Mouse (Mus musculus) limb, embryonic 14.5 days (tissue): ENCODE data around the gene Icam1. TPM values are rescaled to one million over a fixed set of nuclear protein-coding genes. Genes with fewer than 3 reads are reported as not detected.

Source experiments
- ATAC-seq: fragments of 200-750 bp; cut with Nextera tagmentation; 2 replicates; pipeline ENCODE4 v1.8.0; 2017; ENCODE audit warnings: low read depth, moderate number of reproducible peaks, moderate TSS enrichment; ENCODE audit not compliant: low FRiP score
- DNase-seq: peaks from one replicate; pipeline ENCODE4 v3.0.0-alpha.2; 2015; ENCODE audit warnings: low spot score
- H3K27ac ChIP-seq: fragments of 300-500 bp; sonication (generic); replicated peaks from 2 replicates; pipeline ENCODE4 v1.5.1; 2014; ENCODE audit warnings: low read depth, mild to moderate bottlenecking, low read length, moderate library complexity, mixed read lengths
- H3K27me3 ChIP-seq: fragments of 300-500 bp; sonication (generic); 2 replicates; pipeline ENCODE4 v1.6.1; 2014; ENCODE audit warnings: low read length, mixed read lengths; ENCODE audit not compliant: control insufficient read depth, insufficient read depth
- H3K36me3 ChIP-seq: fragments of 300-500 bp; sonication (generic); 2 replicates; pipeline ENCODE4 v1.6.1; 2014; ENCODE audit warnings: mild to moderate bottlenecking, low read length, moderate library complexity, mixed read lengths; ENCODE audit not compliant: control insufficient read depth, insufficient read depth
- H3K4me1 ChIP-seq: fragments of 300-500 bp; sonication (generic); 2 replicates; pipeline ENCODE4 v1.6.1; 2014; ENCODE audit warnings: antibody characterized with exemption, low read length, mixed read lengths; ENCODE audit not compliant: control insufficient read depth, insufficient read depth
- H3K4me2 ChIP-seq: fragments of 300-500 bp; sonication (generic); replicated peaks from 2 replicates; pipeline ENCODE4 v1.6.1; 2014; ENCODE audit warnings: low read depth, mild to moderate bottlenecking, low read length, moderate library complexity; ENCODE audit not compliant: severe bottlenecking
- H3K4me3 ChIP-seq: fragments of 300-500 bp; sonication (generic); replicated peaks from 2 replicates; pipeline ENCODE4 v1.5.1; 2014; ENCODE audit warnings: low read length
- H3K9ac ChIP-seq: fragments of 300-500 bp; sonication (generic); 2 replicates; pipeline ENCODE4 v1.6.1; 2014; ENCODE audit warnings: mild to moderate bottlenecking, low read depth, low read length, moderate library complexity; ENCODE audit not compliant: severe bottlenecking
- H3K9me3 ChIP-seq: fragments of 300-500 bp; sonication (generic); 2 replicates; pipeline ENCODE4 v1.6.1; 2016; ENCODE audit warnings: low read length; ENCODE audit not compliant: control insufficient read depth
- POLR2A ChIP-seq: fragments of 200-500 bp; IDR thresholded peaks from 2 replicates; pipeline ENCODE4 v1.8.0; 2012; ENCODE audit warnings: inconsistent platforms, mild to moderate bottlenecking, moderate library complexity, borderline replicate concordance; ENCODE audit not compliant: insufficient read depth, insufficient read length; ENCODE audit errors: extremely low read depth
- WGBS: fragments of 180-500 bp; shearing (Covaris S2); extraction: QIAGEN DNeasy Blood & Tissue Kit; methylation state at CpG from one replicate; pipeline ENCODE4 v1.1.7; 2014; 5-methylcytosine and 5-hydroxymethylcytosine counted together
- microRNA counts: library from miRNA; unstranded; fragments of <30 nt; microRNA quantifications from one replicate; lab custom pipeline; 2016
- microRNA-seq: library from miRNA; unstranded; fragments of <30 nt; microRNA quantifications from one replicate; pipeline ENCODE4, GENCODE M21; 2016
- polyA plus RNA-seq, 2 experiments: library from polyadenylated mRNA; depleted of rRNA in 1 of 2; stranded (reverse) in 1 of 2; unstranded in 1 of 2; fragments of >200 nt; fragmentation: Nextera tagmentation in 1 of 2; extraction: Ambion mirVana in 1 of 2; gene quantifications; 2 replicates each; pipeline versions ENCODE4 v1.2.1 to v1.2.3; 2012 to 2014

Gene Icam1
- polyA plus RNA-seq, 2 experiments = 15.5 to 18.3 TPM

DNA sequence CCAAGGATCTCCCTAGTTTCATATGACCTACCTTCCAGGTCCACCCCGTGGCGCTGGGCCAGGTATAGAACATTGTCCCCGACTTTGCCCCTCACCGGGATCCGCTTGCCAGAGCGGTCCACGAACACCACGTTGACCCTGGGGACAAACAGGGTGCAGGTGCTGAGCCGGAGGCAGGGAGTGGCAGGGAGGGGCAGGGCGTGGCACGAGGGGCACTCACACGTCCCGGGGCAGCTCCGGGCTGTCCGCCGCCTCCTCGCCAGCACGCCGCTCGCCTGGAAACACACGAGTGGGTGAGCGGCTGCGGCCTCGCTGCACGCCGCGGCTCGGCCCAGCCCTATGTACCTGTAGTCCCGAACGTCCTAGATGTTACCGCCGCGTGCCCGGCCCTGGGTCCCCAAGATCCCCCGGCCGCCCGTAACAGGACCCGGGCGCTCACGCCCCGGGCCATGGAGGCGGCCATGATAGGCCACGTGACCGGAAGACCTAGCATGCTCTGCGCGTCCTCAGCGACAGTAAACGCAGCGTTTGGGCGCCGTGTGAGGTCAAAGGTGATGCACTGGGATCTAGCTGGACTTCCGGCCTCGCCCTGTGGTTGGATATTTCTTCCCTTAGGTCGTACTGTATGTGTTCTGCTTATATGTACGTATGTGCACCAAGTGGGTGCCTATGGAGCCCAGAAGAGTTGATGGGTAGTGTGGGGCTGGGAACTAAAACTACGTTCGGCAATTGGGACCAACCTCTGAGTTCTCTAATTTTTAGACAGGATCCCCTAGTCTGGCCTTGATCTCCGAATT, 57.5 kb downstream of the Icam1 start, which contains the start of the genes Gm49373 and Fdx1l:
Gene Gm49373 (minus strand): TSS at position 53 of the 797 bp plus-strand sequence.
Gene Fdx1l (minus strand): TSS at position 571 of the 797 bp plus-strand sequence.
- Histone ChIP-seq H3K4me1 (0 out of 2 replicates have a peak, but pooled peaks cover 6% of the 10 kb centered on the region), H3K4me2 (peak within 1 kb of the TSS; percentile 84), H3K27ac (peak within 1 kb of the TSS; percentile 6), H3K36me3 (peaks cover 54% of the 10 kb centered on the region), H3K9ac (peak within 1 kb of the TSS; percentile 87), H3K9me3 (no peaks in the 10 kb centered on the region), H3K4me3 (peak within 1 kb of the TSS; percentile 89), H3K27me3 (no peaks in the 10 kb centered on the region)
- peak; percentile 93 for ATAC-seq
- peak; percentile 90 for DNase-seq
- WGBS = 2% methylated on average over 58 of the region's 58 CpGs
- TF ChIP-seq POLR2A = 0 out of 2 replicates have a peak, but pooled peaks have one; percentile 34

DNA sequence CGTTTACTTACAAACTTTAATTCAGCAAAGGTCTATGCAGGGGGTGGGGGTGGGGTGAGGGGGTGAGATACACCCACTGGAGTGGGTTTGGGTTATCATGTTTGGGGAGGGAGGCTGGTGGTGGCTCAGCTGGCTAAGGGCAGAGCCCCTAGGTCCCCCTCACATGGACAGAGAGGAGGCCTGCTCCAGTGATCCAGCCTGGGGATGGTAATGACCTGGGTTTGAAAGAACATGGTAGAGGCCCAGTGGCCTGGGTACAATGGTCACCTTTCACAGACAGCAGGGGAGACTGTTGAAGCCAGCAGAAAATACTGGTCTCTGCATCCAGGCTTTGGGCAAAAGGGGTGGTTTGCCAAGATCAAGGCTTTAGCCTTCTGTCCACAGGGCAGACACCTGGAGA, 58.4 kb downstream of the Icam1 start:
- Histone ChIP-seq H3K27me3 (no peaks in the 10 kb centered on the region), H3K27ac (no peak overlapping the region), H3K36me3 (peaks cover 64% of the 10 kb centered on the region), H3K9ac (no peak overlapping the region), H3K9me3 (no peaks in the 10 kb centered on the region), H3K4me3 (no peak overlapping the region; the same call in 1 of the 2 replicates), H3K4me1 (0 out of 2 replicates have a peak, but pooled peaks cover 6% of the 10 kb centered on the region), H3K4me2 (no peak overlapping the region)
- no peak for TF ChIP-seq POLR2A
- ATAC-seq (no peak), DNase-seq (no peak)
- 84% methylated on average over 1 of the region's 1 CpGs for WGBS

DNA sequence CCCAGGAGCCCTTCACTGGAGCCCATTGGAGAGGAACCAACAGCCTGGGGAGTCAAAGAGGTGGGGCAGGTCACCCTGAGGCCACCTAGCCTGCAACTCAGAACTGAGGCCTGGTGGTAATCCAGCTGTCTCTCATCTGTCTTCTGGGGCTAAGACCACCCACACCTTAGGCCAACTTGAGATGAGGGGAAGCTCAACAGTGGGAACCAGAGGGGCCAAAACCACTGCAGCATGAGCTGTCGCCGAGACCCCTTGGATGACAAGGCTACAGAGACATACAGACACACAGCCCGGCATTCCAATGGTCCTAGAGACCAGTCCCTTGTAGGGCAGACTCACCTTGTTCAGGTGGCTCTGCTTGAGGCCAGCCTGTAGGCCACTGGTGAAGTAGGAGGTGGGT, 59.8 kb downstream of the Icam1 start:
- no peak overlapping the region for H3K27ac ChIP-seq
- H3K9ac ChIP-seq = no peak overlapping the region
- no peak for TF ChIP-seq POLR2A
- H3K4me1 ChIP-seq = 0 out of 2 replicates have a peak, but pooled peaks cover 6% of the 10 kb centered on the region
- ATAC-seq (no peak), DNase-seq (no peak)
- no peak overlapping the region for H3K4me2 ChIP-seq
- peaks cover 72% of the 10 kb centered on the region for H3K36me3 ChIP-seq
- no peaks in the 10 kb centered on the region for H3K9me3 ChIP-seq
- H3K27me3 ChIP-seq = no peaks in the 10 kb centered on the region
- no peak overlapping the region for H3K4me3 ChIP-seq
- WGBS = 88% methylated on average over 3 of the region's 3 CpGs

MicroRNAs encoded within 50 kb of the gene (microRNA counts, 519-probe panel; counts per million panel counts)
- microRNA mmu-miR-1900 (lab: Ali Mortazavi, UCI) = 3,093 counts per million, percentile 58 among the panel's probes with 10 or more counts

Small RNA genes lying within 50 kb of the gene (microRNA-seq; reads per million reads assigned to microRNA genes)
- gene Mir1900 = not detected
- gene Mir7082 = not detected

Other genes with a start within 250 kb of the Icam1 start
- gene Col5a3, start 200.9 kb upstream of the Icam1 start, polyA plus RNA-seq (2012; rRNA removed) = 5.5 and 6.7 TPM in 2 replicates
- gene Col5a3, start 200.9 kb upstream of the Icam1 start, polyA plus RNA-seq (2014; fragmentation: Nextera tagmentation; extraction: Ambion mirVana) = 3.2 and 4.5 TPM in 2 replicates
- not detected in 2 replicates for gene Rdh8, start 197.5 kb upstream of the Icam1 start, polyA plus RNA-seq (2012; rRNA removed)
- gene Rdh8, start 197.5 kb upstream of the Icam1 start, polyA plus RNA-seq (2014; fragmentation: Nextera tagmentation; extraction: Ambion mirVana) = not detected in 2 replicates
- 25.4 and 35.2 TPM in 2 replicates for gene A230050P20Rik, start 147.3 kb upstream of the Icam1 start, polyA plus RNA-seq (2012; rRNA removed)
- gene A230050P20Rik, start 147.3 kb upstream of the Icam1 start, polyA plus RNA-seq (2014; fragmentation: Nextera tagmentation; extraction: Ambion mirVana) = 4.5 and 4.7 TPM in 2 replicates
- gene Angptl6, start 136.3 kb upstream of the Icam1 start, polyA plus RNA-seq (2012; rRNA removed) = 3.1 and 4.0 TPM in 2 replicates
- gene Angptl6, start 136.3 kb upstream of the Icam1 start, polyA plus RNA-seq (2014; fragmentation: Nextera tagmentation; extraction: Ambion mirVana) = 2.4 and 4.3 TPM in 2 replicates
- 147 and 175 TPM in 2 replicates for gene Ppan, start 127.8 kb upstream of the Icam1 start, polyA plus RNA-seq (2012; rRNA removed)
- gene Ppan, start 127.8 kb upstream of the Icam1 start, polyA plus RNA-seq (2014; fragmentation: Nextera tagmentation; extraction: Ambion mirVana) = 79.8 and 82.7 TPM in 2 replicates
- gene Eif3g, start 117.4 kb upstream of the Icam1 start, polyA plus RNA-seq (2012; rRNA removed) = 167 and 179 TPM in 2 replicates
- 287 and 289 TPM in 2 replicates for gene Eif3g, start 117.4 kb upstream of the Icam1 start, polyA plus RNA-seq (2014; fragmentation: Nextera tagmentation; extraction: Ambion mirVana)
- gene Dnmt1, start 56.1 kb upstream of the Icam1 start, polyA plus RNA-seq (2012; rRNA removed) = 115 and 118 TPM in 2 replicates
- 60.9 and 62.0 TPM in 2 replicates for gene Dnmt1, start 56.1 kb upstream of the Icam1 start, polyA plus RNA-seq (2014; fragmentation: Nextera tagmentation; extraction: Ambion mirVana)
- 28.3 and 37.6 TPM in 2 replicates for gene S1pr2, start 39.2 kb upstream of the Icam1 start, polyA plus RNA-seq (2012; rRNA removed)
- 59.9 and 67.9 TPM in 2 replicates for gene S1pr2, start 39.2 kb upstream of the Icam1 start, polyA plus RNA-seq (2014; fragmentation: Nextera tagmentation; extraction: Ambion mirVana)
- gene Mrpl4, start 13.2 kb upstream of the Icam1 start, polyA plus RNA-seq (2012; rRNA removed) = 89.0 and 114 TPM in 2 replicates
- 115 and 118 TPM in 2 replicates for gene Mrpl4, start 13.2 kb upstream of the Icam1 start, polyA plus RNA-seq (2014; fragmentation: Nextera tagmentation; extraction: Ambion mirVana)
- 0.26 and 0.47 TPM in 2 replicates for gene Icam4, start 13.4 kb downstream of the Icam1 start, polyA plus RNA-seq (2012; rRNA removed)
- gene Icam4, start 13.4 kb downstream of the Icam1 start, polyA plus RNA-seq (2014; fragmentation: Nextera tagmentation; extraction: Ambion mirVana) = 0.99 and 1.3 TPM in 2 replicates
- gene Icam5, start 16.1 kb downstream of the Icam1 start, polyA plus RNA-seq (2012; rRNA removed) = 0.23 and 0.34 TPM in 2 replicates
- gene Icam5, start 16.1 kb downstream of the Icam1 start, polyA plus RNA-seq (2014; fragmentation: Nextera tagmentation; extraction: Ambion mirVana) = 0.08 and 0.11 TPM in 2 replicates
- 1.4 TPM in 1 of 2 replicates, not detected in the other for gene Zglp1, start 51.1 kb downstream of the Icam1 start, polyA plus RNA-seq (2012; rRNA removed)
- 0.23 TPM in 1 of 2 replicates, not detected in the other for gene Zglp1, start 51.1 kb downstream of the Icam1 start, polyA plus RNA-seq (2014; fragmentation: Nextera tagmentation; extraction: Ambion mirVana)
- gene Gm49373, start 57.1 kb downstream of the Icam1 start, polyA plus RNA-seq (2012; rRNA removed) = 1.8 and 1.9 TPM in 2 replicates
- gene Gm49373, start 57.1 kb downstream of the Icam1 start, polyA plus RNA-seq (2014; fragmentation: Nextera tagmentation; extraction: Ambion mirVana) = 0.72 and 1.0 TPM in 2 replicates
- 68.9 and 80.0 TPM in 2 replicates for gene Fdx1l, start 57.6 kb downstream of the Icam1 start, polyA plus RNA-seq (2012; rRNA removed)
- 65.1 and 67.4 TPM in 2 replicates for gene Fdx1l, start 57.6 kb downstream of the Icam1 start, polyA plus RNA-seq (2014; fragmentation: Nextera tagmentation; extraction: Ambion mirVana)
- 5.3 and 5.9 TPM in 2 replicates for gene Gm38431, start 76.0 kb downstream of the Icam1 start, polyA plus RNA-seq (2012; rRNA removed)
- 1.6 and 2.6 TPM in 2 replicates for gene Gm38431, start 76.0 kb downstream of the Icam1 start, polyA plus RNA-seq (2014; fragmentation: Nextera tagmentation; extraction: Ambion mirVana)
- gene Raver1, start 76.0 kb downstream of the Icam1 start, polyA plus RNA-seq (2012; rRNA removed) = 94.0 and 125 TPM in 2 replicates
- 74.7 and 76.3 TPM in 2 replicates for gene Raver1, start 76.0 kb downstream of the Icam1 start, polyA plus RNA-seq (2014; fragmentation: Nextera tagmentation; extraction: Ambion mirVana)
- gene Tyk2, start 115.3 kb downstream of the Icam1 start, polyA plus RNA-seq (2012; rRNA removed) = 20.9 and 25.8 TPM in 2 replicates
- 10.6 and 11.4 TPM in 2 replicates for gene Tyk2, start 115.3 kb downstream of the Icam1 start, polyA plus RNA-seq (2014; fragmentation: Nextera tagmentation; extraction: Ambion mirVana)
- 145 and 257 TPM in 2 replicates for gene Cdc37, start 134.0 kb downstream of the Icam1 start, polyA plus RNA-seq (2012; rRNA removed)
- 292 and 299 TPM in 2 replicates for gene Cdc37, start 134.0 kb downstream of the Icam1 start, polyA plus RNA-seq (2014; fragmentation: Nextera tagmentation; extraction: Ambion mirVana)
- gene Pde4a, start 149.7 kb downstream of the Icam1 start, polyA plus RNA-seq (2012; rRNA removed) = 5.7 and 7.1 TPM in 2 replicates
- 4.4 and 5.7 TPM in 2 replicates for gene Pde4a, start 149.7 kb downstream of the Icam1 start, polyA plus RNA-seq (2014; fragmentation: Nextera tagmentation; extraction: Ambion mirVana)
- gene Keap1, start 223.4 kb downstream of the Icam1 start, polyA plus RNA-seq (2012; rRNA removed) = 52.8 and 73.8 TPM in 2 replicates
- gene Keap1, start 223.4 kb downstream of the Icam1 start, polyA plus RNA-seq (2014; fragmentation: Nextera tagmentation; extraction: Ambion mirVana) = 50.4 and 52.3 TPM in 2 replicates
- gene S1pr5, start 232.5 kb downstream of the Icam1 start, polyA plus RNA-seq (2012; rRNA removed) = 1.6 TPM in 2 replicates
- 1.1 and 2.5 TPM in 2 replicates for gene S1pr5, start 232.5 kb downstream of the Icam1 start, polyA plus RNA-seq (2014; fragmentation: Nextera tagmentation; extraction: Ambion mirVana)
- 26.9 and 29.0 TPM in 2 replicates for gene Atg4d, start 249.3 kb downstream of the Icam1 start, polyA plus RNA-seq (2012; rRNA removed)
- gene Atg4d, start 249.3 kb downstream of the Icam1 start, polyA plus RNA-seq (2014; fragmentation: Nextera tagmentation; extraction: Ambion mirVana) = 31.6 and 35.8 TPM in 2 replicates